Mouse (Mus musculus): ENCODE measurements around the gene Crip2. TPM values are rescaled to one million over a fixed set of nuclear protein-coding genes. Genes with fewer than 3 reads are reported as not detected.

Gene Crip2
- polyA plus RNA-seq, 1 experiment from 2014 or later, result 245 TPM

DNA sequence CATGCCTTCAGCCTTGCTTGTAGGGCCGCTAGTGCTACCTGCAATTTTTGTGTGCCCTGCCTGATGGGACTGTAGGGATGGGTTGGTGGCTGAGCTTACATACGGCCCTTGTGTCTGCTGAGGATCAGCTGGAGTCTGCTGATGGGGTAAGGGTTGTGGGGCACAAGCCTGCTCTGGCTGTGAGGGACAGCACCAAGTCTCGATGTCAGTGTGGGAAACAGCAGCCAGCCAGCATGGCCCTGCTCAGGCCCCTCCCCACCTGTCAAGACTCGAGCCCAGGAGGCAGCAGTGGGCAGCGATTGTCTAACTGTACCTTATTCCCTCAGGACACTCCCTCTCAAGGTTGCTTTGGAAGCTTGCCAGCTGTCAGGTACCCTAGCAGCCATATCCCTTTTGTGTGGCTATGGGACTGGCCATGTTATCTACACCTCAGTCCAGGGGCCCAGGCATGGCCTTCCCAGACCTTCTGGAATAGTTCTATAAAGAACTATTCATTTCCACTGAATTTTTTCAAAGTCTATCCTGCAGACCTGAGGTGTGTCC lies 6.1 kb upstream of the Crip2 start:
- H3K4me3 ChIP-seq, result no peak overlapping the region
- peaks cover 7% of the 10 kb centered on the region for H3K4me1 ChIP-seq
- WGBS, result 73% methylated on average over 5 of the region's 5 CpGs
- H3K27me3 ChIP-seq, result no peaks in the 10 kb centered on the region
- H3K9me3 ChIP-seq (replicated peaks), result no peaks in the 10 kb centered on the region
- no peak overlapping the region for H3K9ac ChIP-seq
- H3K36me3 ChIP-seq, result peaks cover 90% of the 10 kb centered on the region
- H3K4me2 ChIP-seq (replicated peaks), result no peak overlapping the region
- no peak overlapping the region for H3K27ac ChIP-seq
- ATAC-seq (ENCODE audit: low FRiP score), result no peak

DNA sequence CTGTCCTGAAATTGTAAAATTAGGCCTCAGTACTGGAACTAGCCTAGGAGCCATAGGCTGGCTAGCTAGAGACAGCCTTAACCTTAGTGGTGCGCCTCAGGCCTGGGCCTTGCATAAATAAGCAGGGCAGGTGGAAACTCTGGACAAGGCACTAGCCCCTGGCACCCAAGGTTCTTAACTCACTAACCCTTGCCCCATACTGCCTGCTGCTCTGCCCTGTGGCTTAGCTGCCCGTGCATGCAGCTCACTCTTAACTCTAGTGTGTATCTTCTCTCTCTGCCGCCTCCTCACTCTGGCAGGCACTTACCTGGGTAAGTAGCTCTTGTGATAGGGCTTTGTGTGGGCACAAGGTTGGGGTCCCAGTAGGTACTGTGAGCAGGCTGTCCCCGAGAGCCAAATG lies 5.5 kb upstream of the Crip2 start:
- Histone ChIP-seq H3K4me1 (peaks cover 13% of the 10 kb centered on the region), H3K4me2 (replicated peaks) (no peak overlapping the region), H3K27ac (no peak overlapping the region), H3K27me3 (no peaks in the 10 kb centered on the region), H3K4me3 (no peak overlapping the region), H3K9ac (no peak overlapping the region), H3K9me3 (replicated peaks) (no peaks in the 10 kb centered on the region), H3K36me3 (peaks cover 85% of the 10 kb centered on the region)
- no peak for ATAC-seq (ENCODE audit: low FRiP score)
- WGBS, result 97% methylated on average over 4 of the region's 4 CpGs

DNA sequence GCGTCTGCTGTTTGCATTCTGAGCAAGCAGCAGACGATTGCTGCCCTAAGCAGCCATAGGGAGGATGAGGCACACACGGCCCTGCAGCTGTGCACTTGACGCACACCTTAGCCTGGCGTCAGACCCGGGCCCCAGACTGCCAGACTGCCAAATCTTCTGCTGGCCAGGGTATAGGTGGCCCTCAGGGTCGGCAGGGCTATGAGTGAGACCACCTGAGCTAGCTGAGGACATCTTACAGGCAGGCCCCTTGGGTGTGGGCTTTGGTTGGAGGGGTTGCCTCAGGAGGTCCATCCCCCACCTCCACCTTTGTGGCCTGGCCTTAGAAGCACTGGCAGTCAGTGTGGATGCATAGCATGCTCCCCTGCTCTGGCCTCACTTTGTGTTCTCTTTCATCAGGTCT lies 4.6 kb upstream of the Crip2 start:
- Histone ChIP-seq H3K4me2 (replicated peaks) (no peak overlapping the region), H3K36me3 (peaks cover 76% of the 10 kb centered on the region), H3K27me3 (no peaks in the 10 kb centered on the region), H3K27ac (no peak overlapping the region), H3K9ac (no peak overlapping the region), H3K9me3 (replicated peaks) (no peaks in the 10 kb centered on the region), H3K4me1 (peaks cover 17% of the 10 kb centered on the region), H3K4me3 (no peak overlapping the region)
- 96% methylated on average over 7 of the region's 7 CpGs for WGBS
- ATAC-seq (ENCODE audit: low FRiP score), result no peak

DNA sequence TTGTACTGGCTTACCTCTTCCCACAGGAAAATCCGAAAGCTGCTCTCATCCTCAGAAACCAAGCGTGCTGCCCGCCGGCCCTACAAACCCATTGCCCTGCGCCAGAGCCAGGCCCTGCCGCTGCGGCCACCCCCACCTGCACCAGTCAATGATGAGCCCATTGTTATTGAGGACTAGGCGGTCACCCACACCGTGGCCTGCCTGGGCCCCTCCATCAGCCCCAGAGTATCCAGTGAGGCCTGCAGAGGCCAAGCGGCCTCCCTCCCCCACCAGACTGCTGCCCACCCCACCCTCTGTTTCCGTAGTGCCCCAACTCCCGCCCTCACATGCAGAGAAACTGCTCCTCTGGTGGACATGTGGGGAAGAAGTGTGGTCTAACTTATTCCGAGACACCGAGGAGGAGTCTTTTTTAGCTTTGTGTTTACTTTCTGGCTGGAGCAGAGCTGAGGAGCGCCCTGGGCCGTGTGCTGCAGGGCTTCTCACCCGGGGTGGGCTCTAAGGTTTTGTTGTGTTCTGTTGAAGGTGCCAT lies 3.5 kb upstream of the Crip2 start:
- Histone ChIP-seq H3K36me3 (peaks cover 64% of the 10 kb centered on the region), H3K27ac (no peak overlapping the region), H3K27me3 (0 out of 2 replicates have a peak, but pooled peaks cover 5% of the 10 kb centered on the region), H3K4me3 (no peak overlapping the region), H3K9me3 (replicated peaks) (no peaks in the 10 kb centered on the region), H3K9ac (no peak overlapping the region), H3K4me2 (replicated peaks) (no peak overlapping the region), H3K4me1 (peaks cover 25% of the 10 kb centered on the region)
- no peak for ATAC-seq (ENCODE audit: low FRiP score)
- WGBS, result 80% methylated on average over 17 of the region's 17 CpGs

DNA sequence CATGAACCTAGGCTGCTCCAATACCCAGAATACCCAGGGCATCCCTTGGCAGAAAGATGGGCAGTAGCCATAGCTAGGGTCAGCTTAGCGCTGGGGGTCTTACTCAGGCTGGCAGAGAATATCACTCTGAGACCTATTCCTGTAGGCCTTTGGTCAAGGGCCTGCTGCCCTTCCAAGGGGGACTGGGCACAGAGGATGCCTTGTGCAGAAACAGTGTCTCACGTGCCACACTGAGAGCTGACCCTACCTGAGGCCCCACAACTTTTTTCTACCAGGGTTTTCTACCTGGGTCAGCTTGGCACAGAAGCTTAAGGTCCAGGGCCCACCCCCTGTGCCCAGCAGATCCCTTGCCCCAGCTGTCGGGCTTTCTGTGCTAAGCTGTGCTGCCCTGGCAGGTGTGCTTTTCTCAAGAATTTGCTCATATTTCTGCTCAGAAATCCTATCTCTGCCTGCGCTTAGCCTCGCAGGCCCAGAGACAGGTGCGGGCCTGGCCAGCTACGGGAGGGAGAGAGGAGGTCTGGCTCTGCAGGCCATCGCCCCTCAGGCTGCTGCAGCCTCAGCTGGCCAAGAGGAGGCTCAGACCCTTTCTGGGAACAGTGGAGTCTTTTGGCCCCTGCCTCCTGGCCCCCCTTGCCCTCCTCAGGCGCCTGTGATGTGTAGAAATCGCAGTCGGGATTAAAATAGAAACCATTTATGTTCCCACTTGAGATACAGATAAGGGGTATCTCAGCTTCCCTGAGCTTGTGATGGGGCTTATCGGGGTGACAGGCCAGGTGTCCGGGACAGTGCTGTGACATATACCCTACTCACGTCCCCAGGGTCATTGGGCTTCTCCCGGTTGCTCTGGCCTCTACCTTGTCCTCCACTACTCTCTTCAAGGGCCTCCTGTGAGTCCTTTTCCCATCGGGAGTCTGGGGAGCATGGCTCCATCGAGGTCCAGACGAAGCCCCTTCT lies 2.5 kb upstream of the Crip2 start:
- no peak overlapping the region for H3K4me3 ChIP-seq
- H3K27me3 ChIP-seq, result 0 out of 2 replicates have a peak, but pooled peaks cover 8% of the 10 kb centered on the region
- no peak overlapping the region for H3K9ac ChIP-seq
- H3K4me2 ChIP-seq (replicated peaks), result no peak overlapping the region
- H3K4me1 ChIP-seq, result peaks cover 35% of the 10 kb centered on the region
- H3K27ac ChIP-seq, result no peak overlapping the region
- peaks cover 54% of the 10 kb centered on the region for H3K36me3 ChIP-seq
- WGBS, result 90% methylated on average over 18 of the region's 18 CpGs
- no peaks in the 10 kb centered on the region for H3K9me3 ChIP-seq (replicated peaks)
- no peak for ATAC-seq (ENCODE audit: low FRiP score)

DNA sequence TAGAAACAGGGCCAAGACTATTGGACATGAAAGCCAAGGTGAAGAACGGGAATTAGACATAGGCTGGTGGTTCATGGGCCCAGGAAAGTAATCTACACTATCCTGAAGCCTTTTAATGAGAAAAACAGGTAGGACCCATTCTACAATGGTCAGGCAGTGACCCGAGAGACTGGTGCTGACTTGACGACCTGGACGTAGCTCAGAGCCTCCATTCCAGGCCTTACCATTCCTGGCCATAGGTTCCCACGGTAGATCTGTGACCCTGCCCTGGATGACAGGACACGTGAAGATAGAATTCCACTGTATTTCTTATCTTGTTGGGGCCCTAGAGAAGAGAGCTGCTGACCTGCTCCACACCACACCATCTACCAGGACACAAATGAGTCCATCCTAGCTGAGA lies 1.7 kb upstream of the Crip2 start:
- Histone ChIP-seq H3K9ac (no peak overlapping the region), H3K36me3 (peaks cover 47% of the 10 kb centered on the region)
- 80% methylated on average over 6 of the region's 6 CpGs for WGBS

DNA sequence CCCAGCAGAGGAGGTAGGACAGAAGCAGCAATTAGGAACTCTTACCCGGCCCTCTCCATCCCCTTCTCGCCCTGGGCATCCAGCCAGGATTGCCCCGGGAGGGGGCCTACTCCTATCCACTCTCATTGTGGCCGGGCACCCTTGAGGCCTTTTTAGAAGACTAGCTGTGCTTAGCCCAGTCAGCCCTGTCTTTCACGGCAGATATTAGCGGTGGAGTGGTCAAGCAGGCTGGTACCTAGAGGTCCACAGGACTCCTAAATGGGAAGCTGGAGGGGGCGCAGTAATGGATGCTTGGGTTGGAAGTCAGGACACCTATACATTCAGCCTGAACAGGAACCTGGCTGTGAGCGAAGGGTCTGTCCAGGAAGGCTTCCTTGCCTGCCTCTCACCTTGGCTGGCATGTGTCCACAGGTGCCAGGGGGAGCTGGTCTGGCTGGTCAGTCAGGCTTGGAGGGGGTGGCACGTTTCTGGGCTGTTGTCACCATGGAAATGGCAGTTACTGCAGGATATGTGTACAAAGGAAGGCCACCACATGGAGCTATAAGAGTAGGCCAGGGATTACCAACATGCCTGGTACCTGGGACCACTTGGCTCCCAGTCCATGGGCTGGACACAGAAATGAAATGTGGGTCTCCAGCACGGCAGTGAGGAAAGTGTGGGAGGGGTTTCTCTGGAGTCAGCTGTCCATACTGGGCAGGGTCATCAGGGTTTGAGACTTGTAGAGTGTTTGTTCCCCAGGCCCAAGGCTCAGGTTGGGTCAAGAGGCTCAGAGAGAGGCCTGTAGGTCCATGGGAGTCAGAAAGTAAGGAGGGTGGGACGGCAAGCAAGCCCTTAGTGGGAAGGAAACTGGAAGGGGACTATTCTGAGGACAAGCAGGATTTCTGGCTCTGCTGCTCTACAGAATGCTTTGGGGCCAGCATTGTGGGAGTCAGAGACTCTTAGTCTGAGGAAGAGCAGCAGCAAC lies 853 bp upstream of the Crip2 start:
- H3K27me3 ChIP-seq, result 0 out of 2 replicates have a peak, but pooled peaks cover 8% of the 10 kb centered on the region
- peak overlapping the region; percentile 87 for H3K27ac ChIP-seq
- peaks cover 47% of the 10 kb centered on the region for H3K36me3 ChIP-seq
- peak overlapping the region; percentile 64 for H3K4me3 ChIP-seq
- no peaks in the 10 kb centered on the region for H3K9me3 ChIP-seq (replicated peaks)
- peak overlapping the region; percentile 72 for H3K4me2 ChIP-seq (replicated peaks)
- peak; percentile 1; the same call in 1 of the 2 replicates for ATAC-seq (ENCODE audit: low FRiP score)
- peaks cover 45% of the 10 kb centered on the region for H3K4me1 ChIP-seq
- peak overlapping the region; percentile 66 for H3K9ac ChIP-seq
- WGBS, result 37% methylated on average over 11 of the region's 11 CpGs

More for the DNA sequence above, 1.7 kb upstream of the Crip2 start:
- H3K27me3 ChIP-seq, result 0 out of 2 replicates have a peak, but pooled peaks cover 8% of the 10 kb centered on the region
- no peak overlapping the region for H3K4me2 ChIP-seq (replicated peaks)
- ATAC-seq (ENCODE audit: low FRiP score), result no peak
- no peaks in the 10 kb centered on the region for H3K9me3 ChIP-seq (replicated peaks)
- no peak overlapping the region for H3K4me3 ChIP-seq
- peaks cover 43% of the 10 kb centered on the region for H3K4me1 ChIP-seq
- peak overlapping the region; percentile 87; the same call in 1 of the 2 replicates for H3K27ac ChIP-seq

DNA sequence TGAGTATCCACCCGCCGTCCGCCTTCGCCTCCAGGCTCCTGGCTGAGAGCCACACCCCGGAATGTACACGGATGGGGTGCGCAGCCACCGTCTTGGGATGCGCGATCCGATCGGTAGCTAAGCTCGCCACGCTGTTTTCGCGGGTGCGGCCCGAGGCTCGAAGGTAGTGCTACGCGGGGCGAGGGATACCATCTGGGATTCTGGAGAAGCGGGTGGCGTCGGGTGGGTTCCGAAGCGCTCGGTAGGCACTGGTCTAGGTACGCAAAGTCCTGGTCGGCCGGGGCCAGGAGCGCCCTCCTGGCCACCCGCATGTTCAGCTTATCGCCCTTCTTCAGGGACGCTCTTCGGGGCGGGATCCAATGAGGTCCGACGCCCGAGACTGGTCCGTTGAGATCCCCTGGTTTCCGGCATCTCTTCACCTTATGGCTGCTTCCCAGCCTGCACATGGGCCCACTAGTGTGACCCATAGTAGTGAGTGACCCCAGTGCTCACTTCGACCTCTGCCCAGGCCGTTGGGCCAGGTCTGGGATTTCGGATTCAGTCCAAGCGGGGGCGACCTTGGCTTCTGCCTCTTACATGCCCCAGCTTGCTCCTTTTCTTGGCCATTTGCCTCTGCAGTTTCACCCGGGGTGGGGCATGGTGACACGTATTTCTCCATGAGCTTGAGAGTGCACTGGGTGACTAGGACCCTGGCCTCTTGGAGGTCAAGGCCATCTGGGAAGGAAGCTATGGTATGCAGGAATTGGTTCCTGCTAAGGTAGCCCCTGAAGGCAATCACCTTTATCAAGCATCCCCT lies 778 bp downstream of the Crip2 start:
- Histone ChIP-seq H3K4me1 (peaks cover 45% of the 10 kb centered on the region), H3K27ac (peak overlapping the region; percentile 87), H3K4me2 (replicated peaks) (peak overlapping the region; percentile 72), H3K27me3 (0 out of 2 replicates have a peak, but pooled peaks cover 13% of the 10 kb centered on the region), H3K4me3 (peak overlapping the region; percentile 64), H3K36me3 (peaks cover 47% of the 10 kb centered on the region), H3K9ac (peak overlapping the region; percentile 66), H3K9me3 (replicated peaks) (no peaks in the 10 kb centered on the region)
- ATAC-seq (ENCODE audit: low FRiP score), result no peak; the same call in 1 of the 2 replicates
- 2% methylated on average over 49 of the region's 49 CpGs for WGBS

DNA sequence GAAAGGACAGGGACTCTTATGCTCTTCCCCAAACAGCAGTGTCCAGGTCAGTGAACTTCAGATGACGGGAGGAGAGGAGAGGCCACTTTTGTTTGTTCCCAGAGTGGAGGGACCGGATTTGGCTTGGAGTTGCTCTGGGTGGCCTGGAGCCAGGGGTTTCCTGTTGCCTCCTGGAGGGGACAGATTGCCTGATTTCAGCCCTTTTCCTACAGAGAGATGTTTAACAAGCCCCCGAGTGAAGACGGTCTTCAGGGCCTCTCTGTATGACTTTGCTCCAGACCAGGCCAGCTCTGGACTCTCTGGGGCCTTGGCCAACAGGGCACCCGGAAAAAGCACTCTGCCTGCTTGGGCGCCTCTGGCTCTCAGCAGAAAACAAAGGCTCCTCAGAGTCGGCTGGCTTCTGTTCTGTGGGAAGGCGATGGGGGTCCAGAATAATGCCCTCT lies 1.5 kb downstream of the Crip2 start:
- peak overlapping the region; percentile 72 for H3K4me2 ChIP-seq (replicated peaks)
- peak overlapping the region; percentile 66 for H3K9ac ChIP-seq
- H3K4me1 ChIP-seq, result peaks cover 52% of the 10 kb centered on the region
- no peaks in the 10 kb centered on the region for H3K9me3 ChIP-seq (replicated peaks)
- peaks cover 17% of the 10 kb centered on the region; the same call in 1 of the 2 replicates for H3K27me3 ChIP-seq
- peak overlapping the region; percentile 52 for H3K27ac ChIP-seq
- H3K4me3 ChIP-seq, result peak overlapping the region; percentile 64
- H3K36me3 ChIP-seq, result peaks cover 40% of the 10 kb centered on the region
- ATAC-seq (ENCODE audit: low FRiP score), result no peak
- WGBS, result 34% methylated on average over 8 of the region's 8 CpGs

DNA sequence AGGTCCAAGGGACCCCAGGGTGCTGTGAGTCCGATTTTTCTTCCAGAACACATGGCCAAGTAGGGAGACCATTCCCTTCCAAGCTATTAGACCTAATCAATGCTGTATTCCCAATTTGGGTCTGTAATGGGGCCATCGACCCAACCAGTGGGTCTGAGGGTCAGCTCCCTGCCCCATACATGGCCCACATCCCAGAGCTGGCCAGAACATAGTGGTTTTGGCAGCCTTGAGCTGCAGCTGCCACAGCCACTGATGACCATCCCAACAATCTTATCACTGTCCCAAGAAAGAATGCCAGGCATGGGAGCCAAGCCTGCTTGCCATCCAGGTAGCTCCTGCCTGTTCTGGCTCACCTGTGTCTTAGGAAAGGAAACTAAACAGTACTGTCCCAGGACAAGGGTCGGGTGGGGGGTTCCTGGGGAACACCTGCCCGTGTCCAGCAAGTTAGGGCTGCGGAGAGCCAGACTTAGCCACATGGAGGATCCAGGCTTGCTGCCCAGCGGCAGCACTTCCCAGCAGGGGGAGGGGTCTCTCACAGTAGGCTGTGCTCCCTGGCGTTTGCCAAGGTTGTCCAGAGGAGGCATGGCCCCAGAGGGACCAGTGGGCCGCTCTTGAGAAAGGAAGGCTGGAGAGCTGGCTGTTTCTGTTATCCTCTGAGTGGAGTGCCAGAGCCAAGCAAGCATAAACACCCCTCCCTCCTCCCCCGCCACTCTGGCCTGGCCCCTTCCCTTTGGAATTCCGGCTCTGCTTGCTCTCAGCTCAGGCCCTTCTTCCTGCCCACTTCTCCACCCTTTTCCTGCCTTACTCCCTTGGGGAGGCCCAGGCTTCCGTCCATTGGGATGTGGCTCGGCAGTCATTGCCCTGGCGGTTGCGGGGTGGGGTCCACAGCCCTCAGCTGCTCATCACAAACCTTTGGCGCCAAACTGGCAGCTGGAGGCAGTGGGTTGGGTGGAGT lies 2.3 kb downstream of the Crip2 start:
- H3K4me1 ChIP-seq, result peaks cover 58% of the 10 kb centered on the region
- H3K9me3 ChIP-seq (replicated peaks), result no peaks in the 10 kb centered on the region
- 22% methylated on average over 15 of the region's 15 CpGs for WGBS
- peak overlapping the region; percentile 72 for H3K4me2 ChIP-seq (replicated peaks)
- H3K27ac ChIP-seq, result peak overlapping the region; percentile 52
- peaks cover 33% of the 10 kb centered on the region for H3K36me3 ChIP-seq
- peaks cover 19% of the 10 kb centered on the region; the same call in 1 of the 2 replicates for H3K27me3 ChIP-seq
- ATAC-seq (ENCODE audit: low FRiP score), result no peak
- H3K4me3 ChIP-seq, result peak overlapping the region; percentile 64
- H3K9ac ChIP-seq, result peak overlapping the region; percentile 66

Data from hindbrain, embryonic 12.5 days (tissue).